Mouse (Mus musculus): ENCODE results near the gene Hamp. TPM values are rescaled to one million over a fixed set of nuclear protein-coding genes. Genes with fewer than 3 reads are reported as not detected.

The Hamp gene
- total RNA-seq, 2 experiments from 2014 or later = not detected

DNA sequence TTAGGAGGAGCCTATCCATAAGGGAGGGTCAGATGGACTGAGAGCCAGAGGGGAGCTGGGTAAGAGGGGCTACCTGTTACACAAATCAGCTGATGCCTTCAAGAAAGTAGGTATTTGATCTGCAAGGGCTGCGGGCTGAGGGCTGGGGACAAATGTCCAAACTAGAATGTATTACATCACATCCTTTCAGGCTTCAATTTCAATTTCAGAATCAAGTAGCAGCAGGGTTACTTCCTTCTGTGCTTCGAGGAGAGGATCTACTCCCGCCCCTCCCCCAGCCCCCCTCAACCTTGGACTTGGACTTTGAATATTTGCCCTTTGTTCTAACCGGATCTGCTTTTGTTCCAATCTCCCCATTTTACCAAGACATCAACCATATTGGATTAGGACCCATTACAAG is 26.6 kb downstream of the Hamp start:
- no peak for ATAC-seq (replicated peaks; ENCODE audit: low FRiP score, poor library complexity, severe bottlenecking)

DNA sequence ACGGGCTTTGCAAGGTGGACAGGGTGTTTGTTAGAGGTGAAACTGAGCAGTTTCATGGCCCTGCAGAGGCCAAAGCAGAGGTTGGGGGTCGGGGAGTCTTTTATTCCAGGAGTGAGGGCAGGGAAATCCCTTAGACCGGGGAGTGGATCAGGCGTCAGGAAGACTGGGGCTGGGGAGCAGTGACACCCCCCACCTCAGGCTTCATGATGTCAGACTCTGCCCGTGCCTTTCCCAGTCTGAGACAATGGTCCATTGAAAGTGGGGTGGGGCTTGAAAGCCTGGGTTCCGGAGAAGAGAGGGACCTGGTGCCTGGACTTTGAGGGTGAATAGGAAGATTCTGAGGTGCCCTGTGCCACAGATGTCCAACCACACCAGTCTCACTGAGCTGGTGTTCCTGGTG is 27.1 kb downstream of the Hamp start:
- no peak for ATAC-seq (replicated peaks; ENCODE audit: low FRiP score, poor library complexity, severe bottlenecking)

DNA sequence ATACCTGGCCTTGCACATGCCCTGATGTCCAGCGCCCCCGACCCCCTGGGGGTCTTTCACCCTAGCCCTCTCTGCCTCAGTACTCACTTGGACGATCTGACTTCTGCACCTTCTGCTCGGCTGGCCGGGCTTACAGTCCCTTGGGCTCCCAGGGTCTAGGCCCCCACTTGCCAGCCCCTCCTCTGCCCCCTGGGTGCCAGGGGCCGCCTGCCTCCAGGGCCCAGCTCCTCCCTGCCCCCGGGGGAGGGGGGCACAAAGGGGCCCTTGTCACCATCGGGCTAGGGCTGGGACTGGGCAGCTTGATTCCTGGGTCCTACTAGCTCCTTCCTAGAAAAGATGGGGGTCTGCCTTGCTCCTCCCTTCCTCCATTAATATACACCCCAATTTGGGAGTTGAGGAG is 29.1 kb downstream of the Hamp start, which contains the start of gene Mag:
Gene Mag (minus strand): TSS at position 142 of the 400 bp plus-strand sequence.
- no peak for ATAC-seq (replicated peaks; ENCODE audit: low FRiP score, poor library complexity, severe bottlenecking)

DNA sequence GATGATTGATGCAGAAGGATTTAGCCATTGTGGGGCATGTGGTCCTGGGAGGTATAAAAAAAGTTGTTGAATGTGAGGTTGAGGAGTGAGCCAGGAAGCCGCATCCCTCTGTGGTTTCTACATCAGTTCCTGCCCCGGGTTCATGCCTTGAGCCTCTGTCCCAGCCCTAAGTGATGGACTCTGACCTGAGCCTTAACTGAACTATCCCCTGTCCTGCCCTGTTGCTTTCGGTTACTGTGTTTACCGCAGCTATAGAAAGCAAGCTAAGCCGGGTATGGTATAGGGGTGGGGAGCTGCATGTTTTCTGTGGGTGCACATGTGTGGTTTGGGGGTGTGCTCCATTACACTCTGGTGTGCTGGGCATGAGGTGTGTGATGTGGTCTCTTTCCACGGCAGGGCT is 34.1 kb downstream of the Hamp start:
- no peak for ATAC-seq (replicated peaks; ENCODE audit: low FRiP score, poor library complexity, severe bottlenecking)

DNA sequence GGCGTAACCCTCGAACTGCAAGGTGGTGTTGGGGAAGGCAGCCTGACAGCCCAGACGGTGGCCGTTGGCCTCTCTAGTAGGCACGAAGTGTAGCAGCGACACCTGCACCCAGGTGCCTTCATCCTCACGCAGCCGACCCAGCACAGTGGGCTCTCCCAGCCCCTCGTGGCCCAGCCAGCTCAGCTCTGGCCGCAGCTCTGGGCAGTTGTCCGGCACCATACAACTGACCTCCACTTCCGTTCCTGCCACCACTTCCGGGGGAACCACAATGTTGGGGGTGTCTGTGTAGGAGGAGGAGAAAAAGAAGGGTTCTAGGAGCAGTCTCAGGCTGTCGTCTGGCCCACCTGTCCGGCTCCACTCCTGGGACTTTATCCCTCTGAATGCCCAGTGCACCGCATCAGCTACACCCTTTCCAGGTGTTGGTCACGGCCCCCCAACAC is 34.8 kb downstream of the Hamp start:
- no peak for ATAC-seq (replicated peaks; ENCODE audit: low FRiP score, poor library complexity, severe bottlenecking)

DNA sequence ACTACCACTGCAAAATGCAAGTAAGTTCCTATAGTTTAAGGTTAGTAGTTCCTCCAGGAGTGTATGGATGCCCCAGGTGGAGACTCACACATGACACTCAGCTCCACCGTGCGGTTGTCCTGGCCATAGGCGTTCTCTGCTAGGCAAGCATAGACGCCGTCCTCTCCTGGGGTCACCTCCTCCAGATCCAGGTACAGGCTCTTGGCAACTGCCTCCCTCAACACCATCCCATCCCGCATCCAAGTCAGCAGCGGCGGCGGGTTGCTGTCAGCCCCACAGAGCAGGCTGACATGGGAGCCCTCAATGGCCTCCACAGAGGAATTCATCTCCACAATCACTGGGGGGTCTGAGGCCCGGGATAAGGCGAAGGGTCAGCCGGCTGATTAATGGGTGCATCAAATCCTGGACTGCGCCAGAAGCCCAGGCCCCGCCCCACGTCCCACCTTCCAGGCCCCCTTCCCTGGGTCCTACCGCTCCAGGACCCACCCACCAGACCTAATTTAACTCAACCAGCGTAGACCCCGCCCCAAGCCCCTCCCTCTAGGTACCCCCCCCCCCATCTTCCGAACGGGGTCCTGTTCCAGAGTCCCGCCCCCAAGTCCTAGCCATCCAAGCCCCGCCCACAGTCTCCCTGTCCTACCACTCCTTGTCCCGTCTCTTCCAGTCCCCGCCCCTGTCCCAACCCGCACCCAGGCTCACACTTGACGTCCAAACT is 35.4 kb downstream of the Hamp start:
- ATAC-seq (replicated peaks; ENCODE audit: low FRiP score, poor library complexity, severe bottlenecking) = no peak

DNA sequence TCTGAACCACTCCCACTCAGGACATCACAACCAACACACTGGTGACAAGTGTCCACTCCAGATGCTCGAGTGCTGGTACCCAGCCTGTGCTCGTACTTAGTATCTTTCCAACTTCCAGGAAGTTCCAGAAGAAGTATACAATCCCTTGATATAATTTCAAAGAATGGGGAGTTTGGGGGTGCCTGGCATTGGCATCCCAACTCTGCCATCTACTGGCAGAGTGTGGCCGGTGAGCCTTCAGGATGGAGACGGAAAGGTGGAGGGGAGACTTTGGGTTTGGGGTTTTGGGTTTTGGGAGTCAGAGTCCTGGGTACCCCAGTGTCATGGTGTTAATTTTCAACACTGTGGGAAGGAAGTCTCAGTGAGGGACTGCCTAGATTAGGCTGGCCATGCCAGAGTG is 39.8 kb downstream of the Hamp start:
- ATAC-seq (replicated peaks; ENCODE audit: low FRiP score, poor library complexity, severe bottlenecking) = no peak

DNA sequence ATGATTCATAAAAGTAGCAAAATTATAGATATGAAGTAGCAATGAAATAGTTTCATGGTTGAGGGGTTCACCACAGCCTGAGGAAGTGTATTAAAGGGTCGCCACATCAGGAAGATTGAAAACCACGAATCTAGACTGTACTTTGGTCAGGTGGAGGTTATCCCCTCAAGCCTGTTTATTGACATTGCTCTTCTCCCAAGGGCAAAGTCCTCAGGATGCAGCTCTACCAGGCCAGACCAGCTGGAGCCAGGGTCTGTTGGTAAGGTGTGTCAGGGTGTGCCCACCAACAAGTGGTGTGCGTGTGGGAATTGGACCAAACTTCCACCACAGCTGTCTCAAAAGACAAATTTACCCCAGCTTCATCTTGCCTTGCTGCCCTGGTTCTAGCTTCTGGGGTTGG is 48.6 kb downstream of the Hamp start:
- ATAC-seq (replicated peaks; ENCODE audit: low FRiP score, poor library complexity, severe bottlenecking) = no peak

DNA sequence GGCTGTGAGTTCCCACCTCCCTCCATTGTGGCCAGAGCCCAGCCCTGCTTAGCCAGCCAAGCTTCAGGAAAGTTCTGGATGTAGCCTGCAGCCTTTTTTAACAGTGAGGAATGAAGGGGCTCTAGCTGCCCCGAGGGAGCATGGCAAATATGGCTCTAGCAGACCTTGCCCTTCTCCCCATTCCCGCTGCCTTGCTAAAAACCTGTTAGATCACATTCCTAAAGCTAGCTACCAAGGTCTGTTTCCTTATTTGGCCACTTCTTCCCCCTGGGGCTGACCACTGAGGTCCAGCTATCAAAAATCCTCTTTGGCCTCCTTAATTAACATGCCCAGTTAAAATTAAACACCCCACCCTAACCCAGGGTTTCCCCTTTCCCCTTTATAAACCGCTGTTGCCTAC is 51.3 kb downstream of the Hamp start:
- ATAC-seq (replicated peaks; ENCODE audit: low FRiP score, poor library complexity, severe bottlenecking) = no peak

Other genes starting within 250 kb of the Hamp start
- not detected in 2 replicates for gene 2200002J24Rik, start 245.1 kb downstream of the Hamp start, total RNA-seq (2015; ENCODE audit: low replicate concordance)
- gene 2200002J24Rik, start 245.1 kb downstream of the Hamp start, total RNA-seq (2017; ENCODE audit: low replicate concordance) = not detected in 2 replicates
- gene Atp4a, start 231.8 kb downstream of the Hamp start, total RNA-seq (2015; ENCODE audit: low replicate concordance) = not detected in 2 replicates
- gene Atp4a, start 231.8 kb downstream of the Hamp start, total RNA-seq (2017; ENCODE audit: low replicate concordance) = 0.14 and 0.68 TPM in 2 replicates
- 28.4 and 42.4 TPM in 2 replicates for gene Tmem147, start 214.5 kb downstream of the Hamp start, total RNA-seq (2015; ENCODE audit: low replicate concordance)
- 9.4 and 12.8 TPM in 2 replicates for gene Tmem147, start 214.5 kb downstream of the Hamp start, total RNA-seq (2017; ENCODE audit: low replicate concordance)
- gene Gapdhs, start 200.4 kb downstream of the Hamp start, total RNA-seq (2015; ENCODE audit: low replicate concordance) = not detected in 2 replicates
- gene Gapdhs, start 200.4 kb downstream of the Hamp start, total RNA-seq (2017; ENCODE audit: low replicate concordance) = not detected in 2 replicates
- gene Sbsn, start 192.6 kb downstream of the Hamp start, total RNA-seq (2015; ENCODE audit: low replicate concordance) = not detected in 2 replicates
- gene Sbsn, start 192.6 kb downstream of the Hamp start, total RNA-seq (2017; ENCODE audit: low replicate concordance) = not detected in 2 replicates
- 7.7 and 29.0 TPM in 2 replicates for gene Dmkn, start 180.3 kb downstream of the Hamp start, total RNA-seq (2015; ENCODE audit: low replicate concordance)
- gene Dmkn, start 180.3 kb downstream of the Hamp start, total RNA-seq (2017; ENCODE audit: low replicate concordance) = 5.3 and 10.9 TPM in 2 replicates
- not detected in 2 replicates for gene Krtdap, start 156.1 kb downstream of the Hamp start, total RNA-seq (2015; ENCODE audit: low replicate concordance)
- not detected in 2 replicates for gene Krtdap, start 156.1 kb downstream of the Hamp start, total RNA-seq (2017; ENCODE audit: low replicate concordance)
- gene Ffar2, start 120.3 kb downstream of the Hamp start, total RNA-seq (2015; ENCODE audit: low replicate concordance) = 8.1 and 11.1 TPM in 2 replicates
- gene Ffar2, start 120.3 kb downstream of the Hamp start, total RNA-seq (2017; ENCODE audit: low replicate concordance) = 10.6 and 12.3 TPM in 2 replicates
- gene Ffar3, start 87.9 kb downstream of the Hamp start, total RNA-seq (2015; ENCODE audit: low replicate concordance) = not detected in 2 replicates
- not detected in 2 replicates for gene Ffar3, start 87.9 kb downstream of the Hamp start, total RNA-seq (2017; ENCODE audit: low replicate concordance)
- not detected in 2 replicates for gene Ffar1, start 82.5 kb downstream of the Hamp start, total RNA-seq (2015; ENCODE audit: low replicate concordance)
- gene Ffar1, start 82.5 kb downstream of the Hamp start, total RNA-seq (2017; ENCODE audit: low replicate concordance) = not detected in 2 replicates
- 1.0 and 19.6 TPM in 2 replicates for gene Cd22, start 63.7 kb downstream of the Hamp start, total RNA-seq (2015; ENCODE audit: low replicate concordance)
- gene Cd22, start 63.7 kb downstream of the Hamp start, total RNA-seq (2017; ENCODE audit: low replicate concordance) = 0.42 TPM in 1 of 2 replicates, not detected in the other
- gene Mag, start 29.2 kb downstream of the Hamp start, total RNA-seq (2015; ENCODE audit: low replicate concordance) = not detected in 2 replicates
- 0.70 TPM in 1 of 2 replicates, not detected in the other for gene Mag, start 29.2 kb downstream of the Hamp start, total RNA-seq (2017; ENCODE audit: low replicate concordance)
- gene Hamp2, start 19.4 kb downstream of the Hamp start, total RNA-seq (2015; ENCODE audit: low replicate concordance) = not detected in 2 replicates
- not detected in 2 replicates for gene Hamp2, start 19.4 kb downstream of the Hamp start, total RNA-seq (2017; ENCODE audit: low replicate concordance)
- 36.5 and 39.3 TPM in 2 replicates for gene Usf2, start 12.8 kb upstream of the Hamp start, total RNA-seq (2015; ENCODE audit: low replicate concordance)
- 47.0 and 47.3 TPM in 2 replicates for gene Usf2, start 12.8 kb upstream of the Hamp start, total RNA-seq (2017; ENCODE audit: low replicate concordance)
- gene Lsr, start 29.4 kb upstream of the Hamp start, total RNA-seq (2015; ENCODE audit: low replicate concordance) = 2.9 TPM in 1 of 2 replicates, not detected in the other
- gene Lsr, start 29.4 kb upstream of the Hamp start, total RNA-seq (2017; ENCODE audit: low replicate concordance) = 0.70 and 0.77 TPM in 2 replicates
- not detected in 2 replicates for gene Fam187b, start 29.8 kb upstream of the Hamp start, total RNA-seq (2015; ENCODE audit: low replicate concordance)
- not detected in 2 replicates for gene Fam187b, start 29.8 kb upstream of the Hamp start, total RNA-seq (2017; ENCODE audit: low replicate concordance)
- gene Fxyd5, start 98.4 kb upstream of the Hamp start, total RNA-seq (2015; ENCODE audit: low replicate concordance) = 183 and 286 TPM in 2 replicates
- gene Fxyd5, start 98.4 kb upstream of the Hamp start, total RNA-seq (2017; ENCODE audit: low replicate concordance) = 67.1 and 90.7 TPM in 2 replicates
- not detected in 2 replicates for gene Fxyd7, start 107.4 kb upstream of the Hamp start, total RNA-seq (2015; ENCODE audit: low replicate concordance)
- gene Fxyd7, start 107.4 kb upstream of the Hamp start, total RNA-seq (2017; ENCODE audit: low replicate concordance) = not detected in 2 replicates
- not detected in 2 replicates for gene Fxyd1, start 113.2 kb upstream of the Hamp start, total RNA-seq (2015; ENCODE audit: low replicate concordance)
- not detected in 2 replicates for gene Fxyd1, start 113.2 kb upstream of the Hamp start, total RNA-seq (2017; ENCODE audit: low replicate concordance)
- not detected in 2 replicates for gene Lgi4, start 115.3 kb upstream of the Hamp start, total RNA-seq (2015; ENCODE audit: low replicate concordance)
- gene Lgi4, start 115.3 kb upstream of the Hamp start, total RNA-seq (2017; ENCODE audit: low replicate concordance) = not detected in 2 replicates
- gene Fxyd3, start 132.7 kb upstream of the Hamp start, total RNA-seq (2015; ENCODE audit: low replicate concordance) = not detected in 2 replicates
- not detected in 2 replicates for gene Fxyd3, start 132.7 kb upstream of the Hamp start, total RNA-seq (2017; ENCODE audit: low replicate concordance)
- gene Hpn, start 171.3 kb upstream of the Hamp start, total RNA-seq (2015; ENCODE audit: low replicate concordance) = 4.0 and 10.0 TPM in 2 replicates
- gene Hpn, start 171.3 kb upstream of the Hamp start, total RNA-seq (2017; ENCODE audit: low replicate concordance) = 0.77 and 6.7 TPM in 2 replicates
- gene Scn1b, start 183.0 kb upstream of the Hamp start, total RNA-seq (2015; ENCODE audit: low replicate concordance) = 1.2 TPM in 1 of 2 replicates, not detected in the other
- 1.2 TPM in 1 of 2 replicates, not detected in the other for gene Scn1b, start 183.0 kb upstream of the Hamp start, total RNA-seq (2017; ENCODE audit: low replicate concordance)
- gene Gramd1a, start 211.9 kb upstream of the Hamp start, total RNA-seq (2015; ENCODE audit: low replicate concordance) = 20.9 and 27.9 TPM in 2 replicates
- gene Gramd1a, start 211.9 kb upstream of the Hamp start, total RNA-seq (2017; ENCODE audit: low replicate concordance) = 4.9 and 6.2 TPM in 2 replicates